Mouse (Mus musculus): ENCODE measurements around the gene Rprd1b.

Rprd1b gene

GRCm38 (mm10) chr2:158146223-158146622 is 117.9 kb downstream of the Rprd1b start, which contains the start of gene Tgm2:
Tgm2 (minus strand) TSS chr2:158146436.
- peak; percentile 58 for DNase-seq (ENCODE audit: low read depth, low spot score)

GRCm38 (mm10) chr2:158146971-158147370 is 118.7 kb downstream of the Rprd1b start:
- no peak for DNase-seq (ENCODE audit: low read depth, low spot score)

GRCm38 (mm10) chr2:158151077-158151476 is 122.8 kb downstream of the Rprd1b start:
- no peak for DNase-seq (ENCODE audit: low read depth, low spot score)

GRCm38 (mm10) chr2:158152685-158153309 is 124.5 kb downstream of the Rprd1b start:
- no peak for DNase-seq (ENCODE audit: low read depth, low spot score)

GRCm38 (mm10) chr2:158153728-158154343 is 125.5 kb downstream of the Rprd1b start:
- DNase-seq (ENCODE audit: low read depth, low spot score): no peak

GRCm38 (mm10) chr2:158154641-158155040 is 126.3 kb downstream of the Rprd1b start:
- DNase-seq (ENCODE audit: low read depth, low spot score): peak; percentile 70

GRCm38 (mm10) chr2:158155101-158155500 is 126.8 kb downstream of the Rprd1b start:
- DNase-seq (ENCODE audit: low read depth, low spot score): no peak

- no peak for DNase-seq (ENCODE audit: low read depth, low spot score)
These were observed 127.3 kb downstream of the Rprd1b start for GRCm38 (mm10) chr2:158155615-158156014.

GRCm38 (mm10) chr2:158156487-158156886 is 128.2 kb downstream of the Rprd1b start:
- no peak for DNase-seq (ENCODE audit: low read depth, low spot score)

- DNase-seq (ENCODE audit: low read depth, low spot score): no peak
These were observed 129.4 kb downstream of the Rprd1b start for GRCm38 (mm10) chr2:158157654-158158053.

GRCm38 (mm10) chr2:158159376-158160235 is 131.3 kb downstream of the Rprd1b start:
- peak; percentile 56 for DNase-seq (ENCODE audit: low read depth, low spot score)

GRCm38 (mm10) chr2:158161761-158162160 is 133.5 kb downstream of the Rprd1b start:
- DNase-seq (ENCODE audit: low read depth, low spot score): no peak

- DNase-seq (ENCODE audit: low read depth, low spot score): peak; percentile 74
These were observed 134.7 kb downstream of the Rprd1b start for GRCm38 (mm10) chr2:158163034-158163433.

GRCm38 (mm10) chr2:158165776-158166175 is 137.5 kb downstream of the Rprd1b start:
- DNase-seq (ENCODE audit: low read depth, low spot score): no peak

GRCm38 (mm10) chr2:158166628-158167027 is 138.3 kb downstream of the Rprd1b start:
- peak; percentile 54 for DNase-seq (ENCODE audit: low read depth, low spot score)

GRCm38 (mm10) chr2:158167496-158168205 is 139.4 kb downstream of the Rprd1b start:
- peak; percentile 98 for DNase-seq (ENCODE audit: low read depth, low spot score)

- peak; percentile 88 for DNase-seq (ENCODE audit: low read depth, low spot score)
These were observed 140.5 kb downstream of the Rprd1b start for GRCm38 (mm10) chr2:158168741-158169211.

GRCm38 (mm10) chr2:158169351-158169750 is 141.1 kb downstream of the Rprd1b start:
- DNase-seq (ENCODE audit: low read depth, low spot score): peak; percentile 66

- no peak for DNase-seq (ENCODE audit: low read depth, low spot score)
These were observed 141.5 kb downstream of the Rprd1b start for GRCm38 (mm10) chr2:158169771-158170170.

GRCm38 (mm10) chr2:158170394-158170793 is 142.1 kb downstream of the Rprd1b start:
- DNase-seq (ENCODE audit: low read depth, low spot score): peak; percentile 49

- no peak for DNase-seq (ENCODE audit: low read depth, low spot score)
These were observed 146.1 kb downstream of the Rprd1b start for GRCm38 (mm10) chr2:158174438-158174837.

- no peak for DNase-seq (ENCODE audit: low read depth, low spot score)
These were observed 146.7 kb downstream of the Rprd1b start for GRCm38 (mm10) chr2:158174958-158175357.
